Mouse (Mus musculus) spleen, postnatal 4 days (tissue): ENCODE measurements around the gene Micu2.

Experiments
- DNase-seq, 2 experiments: peaks; one replicate each; pipeline ENCODE4 v3.0.0; 2022; ENCODE audit warnings: low spot score in 2 of 2

Micu2 gene

GRCm38 (mm10) chr14:57894346-57894745, 104.7 kb downstream of the Micu2 start:
- DNase-seq = no peak

- no peak for DNase-seq
Observed at GRCm38 (mm10) chr14:57892961-57893360, 106.1 kb downstream of the Micu2 start.

- DNase-seq = peak; percentile 95 to 97
Observed at GRCm38 (mm10) chr14:57890011-57890842, 108.8 kb downstream of the Micu2 start, which contains the start of gene Zdhhc20. Gene Zdhhc20 (minus strand): TSS chr14:57890276.

GRCm38 (mm10) chr14:57889541-57890010, 109.5 kb downstream of the Micu2 start:
- DNase-seq = peak in 1 of 2 experiments; percentile 77

- DNase-seq = no peak
Observed at GRCm38 (mm10) chr14:57887171-57887570, 111.9 kb downstream of the Micu2 start.

DNA sequence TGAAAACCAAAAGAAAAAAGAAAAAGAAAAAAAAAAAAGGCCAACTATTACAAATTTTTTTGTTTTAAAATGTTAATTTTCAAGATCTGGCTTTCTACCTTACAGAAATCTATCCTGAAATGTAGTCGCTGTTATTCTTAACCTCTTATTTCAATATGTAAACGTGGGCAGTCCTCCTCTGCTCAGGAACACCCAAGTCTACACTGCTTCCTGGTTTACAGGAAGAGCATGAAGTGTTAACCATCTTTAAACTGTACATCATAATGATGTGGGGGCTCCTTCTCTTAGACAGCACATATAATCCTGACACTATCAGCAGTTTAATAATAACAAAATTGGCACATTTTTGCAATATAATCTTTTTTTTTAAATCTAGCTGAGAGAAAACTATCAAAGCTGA, 113.0 kb downstream of the Micu2 start:
- DNase-seq = no peak

DNA sequence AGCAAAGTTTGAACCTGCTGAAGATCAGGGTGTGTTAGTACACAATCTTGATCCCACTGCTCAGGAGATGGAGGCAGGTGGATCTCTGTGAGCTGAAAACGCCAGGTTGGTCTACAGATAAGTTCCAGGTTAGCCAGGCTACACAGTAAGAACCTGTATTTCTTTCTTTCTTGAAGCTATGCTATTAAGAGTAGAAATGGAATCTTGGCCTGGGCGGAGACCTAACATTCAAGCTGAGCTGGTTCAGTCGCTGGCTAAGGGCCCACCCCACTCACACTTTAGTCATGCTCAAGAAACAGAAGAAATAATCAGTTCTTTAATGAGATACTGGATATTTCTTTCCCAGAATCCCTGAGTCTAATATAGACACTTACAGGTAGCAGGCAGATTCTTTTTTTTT, 115.7 kb downstream of the Micu2 start:
- no peak for DNase-seq

DNA sequence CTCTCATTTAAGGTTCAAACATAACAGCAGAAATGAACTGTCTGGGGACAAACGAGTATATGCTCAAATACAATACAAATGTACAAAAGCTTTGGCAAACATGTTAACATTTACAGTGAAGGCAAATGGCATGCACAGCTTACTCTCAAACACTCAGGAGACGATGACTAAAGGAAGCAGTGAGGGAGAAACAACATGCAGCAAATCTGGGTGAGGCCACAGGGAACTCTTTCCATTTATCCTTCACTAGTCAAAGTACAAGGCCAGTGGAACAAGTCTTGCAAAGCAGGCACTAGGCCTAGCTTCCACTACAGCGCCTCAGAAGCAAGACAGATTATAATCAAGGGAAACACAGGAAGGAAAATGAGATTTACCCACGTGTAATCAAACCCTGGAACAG, 116.3 kb downstream of the Micu2 start:
- DNase-seq = no peak

DNA sequence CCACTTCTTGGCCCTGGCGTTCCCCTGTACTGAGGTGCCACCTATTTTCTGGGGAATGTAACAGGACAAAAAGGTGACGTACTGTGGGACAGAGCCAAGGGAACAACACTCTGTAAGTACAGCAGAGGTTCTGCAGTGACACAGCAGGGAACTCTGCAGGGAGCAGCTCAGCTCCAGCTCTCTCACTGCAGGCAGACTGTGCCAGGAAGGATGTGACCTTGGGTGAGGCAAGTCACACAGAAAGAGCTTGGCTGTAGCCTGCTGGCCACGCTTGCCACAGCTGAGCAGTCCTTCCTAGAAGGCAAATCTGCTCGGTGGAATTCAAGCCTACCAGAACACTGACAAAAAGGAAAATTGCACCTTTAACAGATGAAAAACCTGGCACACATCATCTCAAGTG, 117.3 kb downstream of the Micu2 start:
- DNase-seq = no peak

DNA sequence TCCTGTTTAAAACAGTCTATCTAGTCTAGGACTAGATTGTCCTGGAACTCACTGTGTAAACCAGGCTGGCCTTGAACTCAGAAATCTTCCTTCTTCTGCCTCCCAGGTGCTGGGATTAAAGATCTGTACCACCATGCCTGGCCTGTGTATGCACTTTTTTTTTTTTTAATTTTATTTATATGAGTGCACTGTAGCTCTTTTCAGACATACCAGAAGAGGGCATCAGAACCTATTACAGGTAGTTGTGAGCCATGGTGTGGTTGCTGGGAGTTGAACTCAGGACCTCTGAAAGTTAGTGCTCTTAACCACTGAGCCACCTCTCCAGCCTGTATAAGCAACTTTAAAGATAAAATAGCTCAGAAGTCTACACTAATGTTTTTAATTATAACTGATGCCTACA, 118.0 kb downstream of the Micu2 start:
- no peak for DNase-seq

DNA sequence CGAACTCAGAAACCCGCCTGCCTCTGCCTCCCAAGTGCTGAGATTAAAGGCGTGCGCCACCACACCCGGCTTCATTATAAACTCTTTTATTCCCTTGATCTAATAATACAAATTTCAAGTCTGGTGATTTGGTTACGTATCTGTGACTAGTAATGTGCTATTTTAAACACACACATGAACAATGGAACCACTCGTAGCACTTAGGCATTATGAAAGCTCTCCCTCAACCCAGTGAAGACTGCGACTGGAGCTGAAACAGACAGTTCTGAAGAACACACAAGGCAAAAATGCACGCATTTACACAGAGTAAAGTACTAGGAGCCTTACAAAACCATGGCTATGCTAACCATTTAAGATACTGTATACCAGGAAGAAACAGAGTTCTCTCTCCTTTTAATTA, 121.1 kb downstream of the Micu2 start:
- DNase-seq = no peak

DNA sequence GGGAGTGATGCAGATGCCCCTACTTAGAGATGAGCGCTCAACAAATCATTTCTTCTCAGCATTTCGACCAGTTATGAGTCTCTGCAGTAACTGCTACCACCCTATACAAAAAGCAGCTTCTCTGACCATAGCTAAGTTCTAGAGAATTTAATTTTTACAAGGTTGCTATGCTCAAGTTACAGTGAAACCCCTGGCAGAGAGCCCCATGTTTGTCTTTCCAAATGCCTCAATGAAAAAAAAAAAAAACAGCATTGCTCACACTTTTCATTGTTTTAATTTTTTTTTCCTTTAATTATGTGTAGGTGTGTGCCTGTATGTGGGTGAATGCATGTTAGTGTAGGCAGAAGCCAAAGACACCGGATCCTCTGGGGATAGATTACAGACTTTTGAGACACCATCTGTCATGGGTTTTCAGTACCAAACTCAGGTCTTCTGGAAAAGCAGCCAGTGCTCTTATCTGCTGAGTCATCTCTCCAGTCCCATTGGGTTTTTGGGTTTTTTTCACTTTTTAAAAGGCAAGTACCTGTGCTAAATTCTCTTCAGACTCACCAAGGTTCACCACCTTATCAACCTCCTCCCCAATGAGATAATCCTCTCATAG, 132.3 kb downstream of the Micu2 start:
- DNase-seq = no peak
